ENCODE assay signal across 1 mouse cellular context in genomic region chr19:53328116-53328515, GRCm38 (mm10).
TF ChIP-seq lines count a peak whose summit lies in the region.

No protein-coding gene starts in this region.

TF ChIP-seq in CH12.LX, 34 proteins besides CTCF, POLR2A, EP300 and RAD21 (continued from another document):
- no peak for TF ChIP-seq ZKSCAN1 (IDR thresholded peaks at IDR 0.05; ENCODE audit: borderline replicate concordance, low read depth, low read length)
- no peak for TF ChIP-seq NRF1 (IDR thresholded peaks at IDR 0.05; ENCODE audit: low read depth, low read length)
- TF ChIP-seq TCF12 (IDR thresholded peaks at IDR 0.05; ENCODE audit: low read depth, low read length): 0 out of 2 replicates have a peak, but pooled peaks have one; percentile 44
- no peak for TF ChIP-seq ZMIZ1 (IDR thresholded peaks at IDR 0.05; ENCODE audit: low read depth, low read length)
- no peak for TF ChIP-seq KAT2A (IDR thresholded peaks at IDR 0.05; ENCODE audit: insufficient replicate concordance, low read length)
- no peak for TF ChIP-seq BHLHE40 (IDR thresholded peaks at IDR 0.05; ENCODE audit: low read depth, low read length)
- TF ChIP-seq GABPA (IDR thresholded peaks at IDR 0.05; ENCODE audit: insufficient replicate concordance, low read depth, low read length): no peak
- TF ChIP-seq ZC3H11A (IDR thresholded peaks at IDR 0.05; ENCODE audit: low read depth, low read length): peak; percentile 42; the same call in 1 of the 2 replicates
- TF ChIP-seq CHD1 (IDR thresholded peaks at IDR 0.05; ENCODE audit: low read depth, low read length): no peak
- peak; percentile 31; the same call in 1 of the 2 replicates for TF ChIP-seq NELFE (IDR thresholded peaks at IDR 0.05; ENCODE audit: low read depth, low read length)
- no peak for TF ChIP-seq RCOR1 (conservative IDR thresholded peaks at IDR 0.05; ENCODE audit: low read depth, low read length)
- no peak for TF ChIP-seq TBP (conservative IDR thresholded peaks at IDR 0.05; ENCODE audit: low read depth, low read length)
- no peak for TF ChIP-seq MAX (IDR thresholded peaks at IDR 0.05; ENCODE audit: low read length)
- no peak for TF ChIP-seq MYC (IDR thresholded peaks at IDR 0.05; ENCODE audit: low read depth, low read length)
- TF ChIP-seq USF1 (IDR thresholded peaks at IDR 0.05; ENCODE audit: low read depth, low read length): no peak
- no peak for TF ChIP-seq ELF1 (IDR thresholded peaks at IDR 0.05; ENCODE audit: low read depth, low read length)
- TF ChIP-seq USF2 (conservative IDR thresholded peaks at IDR 0.05; ENCODE audit: low read depth, low read length): no peak
- 0 out of 2 replicates have a peak, but pooled peaks have one; percentile 18 for TF ChIP-seq ETS1 (conservative IDR thresholded peaks at IDR 0.05; ENCODE audit: low read depth, low read length)
- no peak for TF ChIP-seq MAZ (IDR thresholded peaks at IDR 0.05; ENCODE audit: low read depth, low read length)
- peak; percentile 81; the same call in 1 of the 2 replicates for TF ChIP-seq SIN3A (IDR thresholded peaks at IDR 0.05; ENCODE audit: low read length)
- TF ChIP-seq E2F4 (IDR thresholded peaks at IDR 0.05; ENCODE audit: insufficient replicate concordance, low read depth, low read length): no peak
- TF ChIP-seq MAFK (IDR thresholded peaks at IDR 0.05; ENCODE audit: insufficient replicate concordance, low read length): no peak
- TF ChIP-seq HCFC1 (IDR thresholded peaks at IDR 0.05; ENCODE audit: low read depth, low read length): peak; percentile 49; the same call in 1 of the 2 replicates
- TF ChIP-seq JUND (conservative IDR thresholded peaks at IDR 0.05; ENCODE audit: low read depth, low read length): no peak
- no peak for TF ChIP-seq CHD2 (IDR thresholded peaks at IDR 0.05; ENCODE audit: low read length)
- no peak for TF ChIP-seq UBTF (IDR thresholded peaks at IDR 0.05; ENCODE audit: low read depth, low read length)
TF ChIP-seq in CH12.LX: peak in this region for 8.
